Mouse (Mus musculus) liver, postnatal 0 days (tissue): ENCODE data around the gene Arl14.

ENCODE experiments used
- CTCF ChIP-seq: sonication (generic); IDR thresholded peaks from 2 replicates; pipeline ENCODE4 v1.5.1; 2016; ENCODE audit warnings: antibody characterized with exemption, low read depth
- EP300 ChIP-seq: IDR thresholded peaks from 2 replicates; pipeline ENCODE4 v1.6.1; 2016; ENCODE audit warnings: antibody characterized with exemption, low read depth, mild to moderate bottlenecking

GRCm38 (mm10) chr3:69200251-69200650, 22.0 kb upstream of the Arl14 start:
- no peak for TF ChIP-seq CTCF
- TF ChIP-seq EP300: no peak
